Comparison of ENCODE assay signal across 24 mouse cellular contexts in the genomic region with DNA sequence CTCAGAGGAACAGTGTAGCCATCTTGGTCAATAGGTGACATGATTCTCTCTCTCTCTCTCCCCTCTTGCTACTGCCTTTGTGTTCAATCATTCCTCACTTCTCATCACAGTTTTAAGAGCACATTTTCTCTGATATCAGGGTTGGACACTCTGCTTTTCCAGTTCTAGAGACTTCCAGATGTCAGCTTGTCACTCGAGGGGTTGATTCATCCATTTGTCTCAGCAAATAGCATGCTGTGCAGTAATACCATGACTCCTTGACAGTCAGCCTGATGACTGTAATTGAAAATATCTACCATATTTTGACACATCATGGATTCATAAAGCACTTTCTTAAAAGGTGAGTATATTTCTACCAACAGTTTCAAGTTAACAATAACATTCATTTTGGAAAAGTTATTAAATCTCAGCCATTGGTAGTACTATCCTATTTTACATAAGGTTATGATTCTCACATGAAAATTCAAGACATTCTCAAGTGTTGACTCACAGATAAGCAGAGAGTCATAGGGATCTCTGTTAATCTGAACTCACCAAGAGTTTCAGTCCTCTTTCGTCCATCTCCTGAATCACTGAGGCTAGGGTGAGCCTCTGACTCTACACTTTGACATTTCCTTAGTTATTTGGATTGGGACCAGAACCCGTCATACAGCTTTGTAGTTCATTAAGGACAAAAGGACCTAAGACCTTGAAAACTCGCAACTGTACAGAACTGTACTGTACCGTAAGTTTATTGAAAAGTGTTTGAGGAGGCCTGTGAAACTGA.
"Had no signal": no experiment of that assay in that cellular context is flagged by ENCODE, and none has a peak within 500 bp of the region (broad histone marks: within the 10 kb centered on the region; RNA-seq: fewer than 3 reads in every experiment).

No protein-coding gene starts in this region.

- ATAC-seq: hindbrain, embryonic 16.5 days; inflammation-experienced regulatory T-cells, adult 6 months; intestine, embryonic 15.5 days; intestine, postnatal 0 days had no signal

- DNase-seq: gastrocnemius, postnatal 25 days; heart, postnatal 10 days; heart, postnatal 4 days; kidney, adult 18-20 months; kidney, adult 8-10 months; kidney, postnatal 10 days; kidney, postnatal 25 days; kidney, postnatal 4 days; liver; liver, embryonic 13.5 days had no signal

- H3K4me1 ChIP-seq: heart, embryonic 10.5 days; heart, embryonic 12.5 days; hindbrain, embryonic 10.5 days; intestine, embryonic 15.5 days; liver, embryonic 13.5 days; liver, embryonic 15.5 days had no signal

- H3K27ac ChIP-seq: heart, embryonic 10.5 days; hindbrain, embryonic 10.5 days; hindbrain, embryonic 12.5 days; hindbrain, embryonic 14.5 days; intestine, embryonic 15.5 days; left cerebral cortex, adult 2 months; limb, embryonic 10.5 days; limb, embryonic 12.5 days; liver, embryonic 13.5 days; liver, embryonic 15.5 days had no signal

- H3K9ac ChIP-seq: heart, embryonic 12.5 days; hindbrain, embryonic 12.5 days; hindbrain, embryonic 14.5 days; intestine, embryonic 15.5 days; limb, embryonic 12.5 days; liver, embryonic 13.5 days; liver, embryonic 15.5 days had no signal

- H3K36me3 ChIP-seq: heart, embryonic 10.5 days; heart, embryonic 12.5 days; hindbrain, embryonic 10.5 days; hindbrain, embryonic 12.5 days; intestine, embryonic 15.5 days; limb, embryonic 12.5 days; liver, embryonic 13.5 days; liver, embryonic 15.5 days had no signal

- H3K4me3 ChIP-seq: heart, embryonic 10.5 days; heart, embryonic 12.5 days; hindbrain, embryonic 10.5 days; hindbrain, embryonic 12.5 days; intestine, embryonic 15.5 days; left cerebral cortex, adult 2 months; limb, embryonic 10.5 days; limb, embryonic 12.5 days; liver, embryonic 13.5 days; liver, embryonic 15.5 days had no signal

- H3K4me2 ChIP-seq: heart, embryonic 12.5 days; hindbrain, embryonic 12.5 days; hindbrain, embryonic 14.5 days; intestine, embryonic 15.5 days; limb, embryonic 12.5 days; liver, embryonic 11.5 days; liver, embryonic 13.5 days; liver, embryonic 15.5 days had no signal

- H3K9me3 ChIP-seq: heart, embryonic 10.5 days; hindbrain, embryonic 10.5 days; hindbrain, embryonic 12.5 days; intestine, embryonic 15.5 days; limb, embryonic 10.5 days; limb, embryonic 12.5 days; liver, embryonic 13.5 days; liver, embryonic 15.5 days had no signal

- H3K27me3 ChIP-seq: heart, embryonic 12.5 days; hindbrain, embryonic 12.5 days; intestine, embryonic 15.5 days; limb, embryonic 12.5 days; liver, embryonic 13.5 days; liver, embryonic 15.5 days had no signal
